Mouse (Mus musculus) erythroblast, embryonic 14.5 days (primary cell): ENCODE data around the gene Hus1.

Experiments
- GATA1 ChIP-seq: IDR thresholded peaks from 2 replicates; pipeline ENCODE4 v1.6.1; 2012; ENCODE audit warnings: low read length, inconsistent platforms, mixed read lengths
- TAL1 ChIP-seq: IDR thresholded peaks from 3 replicates; pipeline ENCODE4 v1.6.1; 2012; ENCODE audit warnings: low read length, inconsistent platforms, mixed read lengths

DNA sequence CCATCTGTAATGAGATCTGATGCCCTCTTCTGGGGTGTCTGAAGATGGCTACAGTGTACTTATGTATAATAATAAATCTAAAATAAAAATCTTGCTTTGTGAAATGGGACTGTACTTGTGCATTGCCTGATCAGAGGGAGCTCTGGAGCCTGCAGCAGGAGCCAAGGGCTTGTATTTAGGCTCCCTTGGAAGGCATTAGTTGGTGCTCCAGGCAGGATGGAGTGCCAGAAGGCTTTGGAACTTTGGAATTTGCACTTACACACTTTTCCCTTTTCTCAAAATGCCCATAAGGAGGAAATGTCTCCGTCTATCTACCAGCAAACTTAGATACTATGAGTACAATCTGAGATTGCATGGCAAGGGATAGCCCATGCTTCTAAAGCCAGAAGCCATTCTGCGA, 35.6 kb upstream of the Hus1 start:
- no peak for TF ChIP-seq TAL1
- no peak for TF ChIP-seq GATA1
